Mouse (Mus musculus) embryonic fibroblast, embryonic 13.5 days (primary cell): ENCODE results near the gene Bcl2l12.

Experiments
- CTCF ChIP-seq: IDR thresholded peaks from 2 replicates; pipeline ENCODE4 v1.5.1; 2011; ENCODE audit warnings: mild to moderate bottlenecking, control low read depth, low read length, moderate library complexity, borderline replicate concordance; ENCODE audit not compliant: insufficient read depth
- POLR2A ChIP-seq: IDR thresholded peaks from 2 replicates; pipeline ENCODE4 v1.6.1; 2011; ENCODE audit warnings: low read depth, mild to moderate bottlenecking, control low read depth, low read length, moderate library complexity

- TF ChIP-seq CTCF = no peak
- no peak for TF ChIP-seq POLR2A
Measured at GRCm38 (mm10) chr7:44985595-44986191, 12.8 kb downstream of the Bcl2l12 start.
